Mouse (Mus musculus) embryonic fibroblast, embryonic 13.5 days (primary cell): Measurements from ENCODE around the gene Olfr322.

Source experiments
- CTCF ChIP-seq: IDR thresholded peaks from 2 replicates; pipeline ENCODE4 v1.5.1; 2011; ENCODE audit warnings: mild to moderate bottlenecking, control low read depth, low read length, moderate library complexity, borderline replicate concordance; ENCODE audit not compliant: insufficient read depth
- POLR2A ChIP-seq: IDR thresholded peaks from 2 replicates; pipeline ENCODE4 v1.6.1; 2011; ENCODE audit warnings: low read depth, mild to moderate bottlenecking, control low read depth, low read length, moderate library complexity

GRCm38 (mm10) chr11:58618793-58619192 lies 39.8 kb upstream of the Olfr322 start:
- TF ChIP-seq CTCF (no peak), POLR2A (no peak)
